Mouse (Mus musculus): ENCODE results near the gene Olfr412. TPM values are rescaled to one million over a fixed set of nuclear protein-coding genes. Genes with fewer than 3 reads are reported as not detected.

Gene Olfr412
- not detected for polyA plus RNA-seq (2014; fragmentation: Illumina TruSeq; extraction: RNeasy Lipid Tissue Mini Kit (QIAGEN cat#74804); ENCODE audit: low read depth, low replicate concordance)

DNA sequence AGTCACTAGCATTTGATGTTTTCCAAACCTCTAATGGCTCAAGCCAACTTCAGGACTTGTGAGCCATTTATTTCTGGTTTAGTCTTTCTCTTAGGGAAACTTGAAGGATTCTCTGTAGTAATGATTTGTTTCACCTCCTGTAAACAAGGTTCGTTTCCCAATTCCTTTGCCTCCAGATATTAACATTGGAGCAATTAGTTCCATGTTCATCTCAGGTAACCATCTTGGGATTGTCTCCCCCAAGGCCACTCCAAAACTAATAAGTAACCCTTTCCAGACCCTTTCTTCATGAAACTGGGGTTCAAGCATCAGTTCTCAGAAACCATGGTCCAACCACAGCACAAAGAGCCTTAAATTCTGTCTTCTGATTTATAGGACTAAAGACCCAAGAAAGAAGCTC lies at the start of gene Olfr412:
TSS of gene Olfr412 (plus strand) at position 301 of the 400 bp plus-strand sequence.

DNA sequence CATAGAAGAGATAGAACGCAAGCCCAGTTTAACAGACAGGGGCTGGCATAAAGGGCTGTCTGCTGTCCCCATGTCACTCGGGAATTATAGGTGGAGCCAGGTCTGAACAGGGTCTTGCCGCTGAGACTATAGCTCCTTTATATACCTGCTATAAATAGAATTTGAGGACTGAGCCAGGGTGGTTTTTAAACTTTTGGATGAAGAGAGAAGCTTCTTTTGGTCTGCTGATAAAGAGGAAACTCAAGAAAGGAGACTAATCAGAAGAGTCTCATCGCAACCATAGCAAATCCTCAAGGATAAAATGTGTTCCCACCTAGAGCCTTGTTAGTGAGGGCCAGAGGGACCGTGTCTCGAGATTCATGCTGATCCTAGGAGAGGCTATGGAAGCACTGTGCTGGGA lies 23.9 kb upstream of the Olfr412 start, which contains the start of gene Olfr410:
TSS of gene Olfr410 (minus strand) at position 101 of the 400 bp plus-strand sequence.

DNA sequence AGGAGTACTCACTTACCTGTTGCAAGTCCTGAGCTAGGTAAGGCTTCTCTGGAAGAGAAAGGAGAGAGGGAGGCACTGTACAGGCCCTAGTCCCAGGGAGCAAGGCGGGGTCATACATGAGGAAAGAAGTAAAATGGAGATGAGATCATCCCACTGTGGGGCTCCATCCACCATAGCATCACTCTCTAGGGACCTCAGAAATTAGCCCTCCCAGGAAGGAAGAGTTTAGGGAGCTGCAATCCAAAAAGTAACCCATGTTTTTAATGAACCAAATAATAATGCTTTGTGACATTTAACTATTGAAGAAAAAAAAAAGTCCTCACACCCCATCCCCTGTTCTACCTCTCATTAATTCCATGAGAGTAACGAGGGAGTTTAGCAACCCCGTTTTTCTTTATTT lies 9.3 kb upstream of the Olfr412 start, which contains the start of gene Olfr411:
TSS of gene Olfr411 (minus strand) at position 101 of the 400 bp plus-strand sequence.

Other genes with a start within 250 kb of the Olfr412 start
- gene Olfr401, start 248.4 kb upstream of the Olfr412 start, polyA plus RNA-seq (2014; fragmentation: Illumina TruSeq; extraction: RNeasy Lipid Tissue Mini Kit (QIAGEN cat#74804); ENCODE audit: low read depth, low replicate concordance), result not detected
- gene Olfr402, start 208.5 kb upstream of the Olfr412 start, polyA plus RNA-seq (2014; fragmentation: Illumina TruSeq; extraction: RNeasy Lipid Tissue Mini Kit (QIAGEN cat#74804); ENCODE audit: low read depth, low replicate concordance), result not detected
- not detected for gene Olfr403, start 175.8 kb upstream of the Olfr412 start, polyA plus RNA-seq (2014; fragmentation: Illumina TruSeq; extraction: RNeasy Lipid Tissue Mini Kit (QIAGEN cat#74804); ENCODE audit: low read depth, low replicate concordance)
- not detected for gene Olfr43, start 150.7 kb upstream of the Olfr412 start, polyA plus RNA-seq (2014; fragmentation: Illumina TruSeq; extraction: RNeasy Lipid Tissue Mini Kit (QIAGEN cat#74804); ENCODE audit: low read depth, low replicate concordance)
- gene Olfr406, start 102.3 kb upstream of the Olfr412 start, polyA plus RNA-seq (2014; fragmentation: Illumina TruSeq; extraction: RNeasy Lipid Tissue Mini Kit (QIAGEN cat#74804); ENCODE audit: low read depth, low replicate concordance), result not detected
- not detected for gene Olfr59, start 78.3 kb upstream of the Olfr412 start, polyA plus RNA-seq (2014; fragmentation: Illumina TruSeq; extraction: RNeasy Lipid Tissue Mini Kit (QIAGEN cat#74804); ENCODE audit: low read depth, low replicate concordance)
- gene Olfr410, start 24.0 kb upstream of the Olfr412 start, polyA plus RNA-seq (2014; fragmentation: Illumina TruSeq; extraction: RNeasy Lipid Tissue Mini Kit (QIAGEN cat#74804); ENCODE audit: low read depth, low replicate concordance), result not detected
- not detected for gene Olfr411, start 9.4 kb upstream of the Olfr412 start, polyA plus RNA-seq (2014; fragmentation: Illumina TruSeq; extraction: RNeasy Lipid Tissue Mini Kit (QIAGEN cat#74804); ENCODE audit: low read depth, low replicate concordance)
- 7.4 TPM for gene Rap1gap2, start 248.8 kb downstream of the Olfr412 start, polyA plus RNA-seq (2014; fragmentation: Illumina TruSeq; extraction: RNeasy Lipid Tissue Mini Kit (QIAGEN cat#74804); ENCODE audit: low read depth, low replicate concordance)